Mouse (Mus musculus) heart, adult 2 months (tissue): ENCODE results near the gene Grid2. TPM values are rescaled to one million over a fixed set of nuclear protein-coding genes. Genes with fewer than 3 reads are reported as not detected.

ENCODE experiments used
- DNase-seq, 2 experiments: peaks; one replicate each; pipeline ENCODE4 v3.0.0; 2021
- H3K27ac ChIP-seq: fragments of 200-600 bp; 2 replicates; pipeline ENCODE4 v1.8.1; 2022
- H3K27me3 ChIP-seq: fragments of 200-500 bp; 2 replicates; pipeline ENCODE4 v1.6.1; 2012; ENCODE audit warnings: mild to moderate bottlenecking, low read length, inconsistent platforms, mixed read lengths; ENCODE audit not compliant: control insufficient read depth, insufficient read depth
- H3K36me3 ChIP-seq: fragments of 200-500 bp; 2 replicates; pipeline ENCODE4 v1.6.1; 2012; ENCODE audit warnings: low read length, inconsistent platforms; ENCODE audit not compliant: control insufficient read depth, insufficient read depth
- H3K4me1 ChIP-seq: fragments of 200-500 bp; 2 replicates; pipeline ENCODE4 v1.6.1; 2011; ENCODE audit warnings: low read length; ENCODE audit not compliant: control insufficient read depth, insufficient read depth
- H3K4me3 ChIP-seq: fragments of 200-600 bp; 2 replicates; pipeline ENCODE4 v1.8.1; 2022
- H3K79me2 ChIP-seq: fragments of 200-500 bp; replicated peaks from 2 replicates; pipeline ENCODE4 v1.6.1; 2012; ENCODE audit warnings: mild to moderate bottlenecking, inconsistent platforms, low read length, moderate library complexity, mixed read lengths; ENCODE audit not compliant: control insufficient read depth, insufficient read depth
- H3K9ac ChIP-seq: fragments of 200-500 bp; 2 replicates; pipeline ENCODE4 v1.6.1; 2012; ENCODE audit warnings: low read depth, mild to moderate bottlenecking, control low read depth, inconsistent platforms, low read length, mixed read lengths
- CTCF ChIP-seq: fragments of 200-600 bp; IDR thresholded peaks from 2 replicates; pipeline ENCODE4 v1.8.1; 2022; ENCODE audit warnings: antibody characterized with exemption, mild to moderate bottlenecking, moderate library complexity
- EP300 ChIP-seq: fragments of 200-500 bp; IDR thresholded peaks from 2 replicates; pipeline ENCODE4 v1.6.1; 2011; ENCODE audit warnings: low read depth, low read length, control low read depth; ENCODE audit not compliant: insufficient read depth
- POLR2A ChIP-seq: fragments of 200-500 bp; IDR thresholded peaks from 2 replicates; pipeline ENCODE4 v1.6.1; 2011; ENCODE audit warnings: mild to moderate bottlenecking, low read depth, low read length, control low read depth; ENCODE audit not compliant: insufficient read depth
- WGBS: fragments of 180-500 bp; shearing (Covaris S2); methylation state at CpG from one replicate; pipeline ENCODE4 v1.1.7; 2018; 5-methylcytosine and 5-hydroxymethylcytosine counted together
- intact Hi-C: fragments of 180-260 bp; cut with DNase I; formaldehyde crosslinking; loops from one replicate; pipeline ENCODE4 v1.15.1; 2025
- polyA plus RNA-seq: library from polyadenylated mRNA; depleted of rRNA; stranded (reverse); fragments of >200 nt; gene quantifications from 2 replicates; pipeline ENCODE4 v1.2.3, GENCODE M21; 2012
- total RNA-seq, 2 experiments: library from RNA; stranded (reverse); gene quantifications; 2 replicates each; pipeline ENCODE4 v1.2.3; 2021

Grid2 gene
- total and polyA plus RNA-seq, 3 experiments = 0.05 to 0.08 TPM; not detected in 1

GRCm38 (mm10) chr6:63659423-63659822, 403.7 kb downstream of the Grid2 start:
- Histone ChIP-seq H3K36me3 (no peaks in the 10 kb centered on the region), H3K4me3 (no peak overlapping the region), H3K27me3 (no peaks in the 10 kb centered on the region), H3K4me1 (no peaks in the 10 kb centered on the region), H3K27ac (no peak overlapping the region), H3K79me2 (no peaks in the 10 kb centered on the region), H3K9ac (no peak overlapping the region)
- no peak for DNase-seq
- TF ChIP-seq EP300 = no peak
- TF ChIP-seq CTCF = no peak
- TF ChIP-seq POLR2A = no peak
- 63% methylated on average over 3 of the region's 3 CpGs for WGBS
- intact Hi-C loops = no loop called here

GRCm38 (mm10) chr6:63685689-63686088, 430.0 kb downstream of the Grid2 start:
- 46% methylated on average over 3 of the region's 3 CpGs for WGBS
- Histone ChIP-seq H3K4me1 (no peaks in the 10 kb centered on the region), H3K36me3 (no peaks in the 10 kb centered on the region)

GRCm38 (mm10) chr6:63701684-63702083, 446.0 kb downstream of the Grid2 start:
- Histone ChIP-seq H3K4me3 (no peak overlapping the region), H3K4me1 (no peaks in the 10 kb centered on the region), H3K27ac (no peak overlapping the region), H3K36me3 (no peaks in the 10 kb centered on the region), H3K79me2 (no peaks in the 10 kb centered on the region), H3K9ac (no peak overlapping the region), H3K27me3 (no peaks in the 10 kb centered on the region)
- TF ChIP-seq EP300 = no peak
- TF ChIP-seq CTCF = no peak
- TF ChIP-seq POLR2A = no peak
- intact Hi-C loops = no loop called here
- 98% methylated on average over 1 of the region's 1 CpGs for WGBS
- no peak for DNase-seq

More at GRCm38 (mm10) chr6:63685689-63686088, 430.0 kb downstream of the Grid2 start:
- Histone ChIP-seq H3K79me2 (no peaks in the 10 kb centered on the region), H3K27me3 (no peaks in the 10 kb centered on the region), H3K9ac (no peak overlapping the region), H3K4me3 (no peak overlapping the region), H3K27ac (no peak overlapping the region)
- TF ChIP-seq CTCF (no peak), POLR2A (no peak), EP300 (no peak)
- intact Hi-C loops = no loop called here
- no peak for DNase-seq

GRCm38 (mm10) chr6:63733740-63734139, 478.1 kb downstream of the Grid2 start:
- H3K27ac ChIP-seq = no peak overlapping the region
- H3K79me2 ChIP-seq = no peaks in the 10 kb centered on the region
- no peak for TF ChIP-seq POLR2A
- TF ChIP-seq CTCF = no peak
- no peak for TF ChIP-seq EP300
- 38% methylated on average over 2 of the region's 2 CpGs for WGBS
- intact Hi-C loops = no loop called here
- no peak for DNase-seq
- no peaks in the 10 kb centered on the region for H3K36me3 ChIP-seq
- H3K4me1 ChIP-seq = no peaks in the 10 kb centered on the region
- no peak overlapping the region for H3K9ac ChIP-seq
- H3K27me3 ChIP-seq = no peaks in the 10 kb centered on the region
- no peak overlapping the region for H3K4me3 ChIP-seq

GRCm38 (mm10) chr6:63762535-63762934, 506.9 kb downstream of the Grid2 start:
- intact Hi-C loops = no loop called here
- Histone ChIP-seq H3K27me3 (no peaks in the 10 kb centered on the region), H3K9ac (no peak overlapping the region), H3K79me2 (no peaks in the 10 kb centered on the region), H3K4me3 (no peak overlapping the region), H3K27ac (no peak overlapping the region), H3K4me1 (no peaks in the 10 kb centered on the region), H3K36me3 (no peaks in the 10 kb centered on the region)
- 76% methylated on average over 2 of the region's 2 CpGs for WGBS
- no peak for TF ChIP-seq CTCF
- TF ChIP-seq EP300 = no peak
- no peak for TF ChIP-seq POLR2A
- DNase-seq = no peak

- intact Hi-C loops = no loop called here
- H3K36me3 ChIP-seq = no peaks in the 10 kb centered on the region
- no peaks in the 10 kb centered on the region for H3K79me2 ChIP-seq
- no peaks in the 10 kb centered on the region for H3K27me3 ChIP-seq
- H3K4me1 ChIP-seq = no peaks in the 10 kb centered on the region
- H3K27ac ChIP-seq = no peak overlapping the region
- no peak overlapping the region for H3K9ac ChIP-seq
- H3K4me3 ChIP-seq = no peak overlapping the region
- TF ChIP-seq EP300 = no peak
- TF ChIP-seq CTCF = no peak
- no peak for TF ChIP-seq POLR2A
- DNase-seq = no peak
Observed at GRCm38 (mm10) chr6:63794679-63795078, 539.0 kb downstream of the Grid2 start.
